Mouse (Mus musculus) cerebellum, adult 11-12 months (tissue): ENCODE measurements at regions not wholly inside any gene's neighbourhood (a gene's known extent, or its start where the extent isn't known, plus 50 kb on each side); places are given as distances from the start of the nearest gene placed in this dataset.

Source experiments
- DNase-seq: peaks from one replicate; pipeline ENCODE4 v3.0.0; 2022

- no peak for DNase-seq
Measured at GRCm38 (mm10) chr11:56716953-56717352, 294.2 kb upstream of the Gria1 start.

DNA sequence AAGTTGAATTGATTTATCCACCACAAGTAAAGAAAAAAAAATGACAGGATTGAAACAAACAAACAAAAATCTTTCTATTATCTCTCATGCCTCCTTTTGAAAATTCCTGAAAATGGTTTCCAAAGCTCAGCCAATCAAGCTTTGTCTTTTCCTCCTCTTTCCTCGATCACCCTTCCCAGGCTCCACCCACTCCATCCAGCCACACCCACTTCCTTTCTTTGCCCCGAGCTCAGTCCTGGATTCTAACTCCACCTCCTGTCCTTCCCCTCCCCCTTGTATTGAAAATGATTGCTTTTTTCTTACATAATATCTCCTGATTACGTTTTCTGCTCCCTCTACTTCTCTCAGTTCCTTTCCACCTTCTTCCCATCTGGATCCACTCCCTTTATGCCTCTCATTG lies 286.0 kb upstream of the Gria1 start:
- no peak for DNase-seq

- DNase-seq = no peak
Measured at GRCm38 (mm10) chr11:56726161-56726560, 285.0 kb upstream of the Gria1 start.

GRCm38 (mm10) chr11:56727556-56727955 lies 283.6 kb upstream of the Gria1 start:
- no peak for DNase-seq

DNA sequence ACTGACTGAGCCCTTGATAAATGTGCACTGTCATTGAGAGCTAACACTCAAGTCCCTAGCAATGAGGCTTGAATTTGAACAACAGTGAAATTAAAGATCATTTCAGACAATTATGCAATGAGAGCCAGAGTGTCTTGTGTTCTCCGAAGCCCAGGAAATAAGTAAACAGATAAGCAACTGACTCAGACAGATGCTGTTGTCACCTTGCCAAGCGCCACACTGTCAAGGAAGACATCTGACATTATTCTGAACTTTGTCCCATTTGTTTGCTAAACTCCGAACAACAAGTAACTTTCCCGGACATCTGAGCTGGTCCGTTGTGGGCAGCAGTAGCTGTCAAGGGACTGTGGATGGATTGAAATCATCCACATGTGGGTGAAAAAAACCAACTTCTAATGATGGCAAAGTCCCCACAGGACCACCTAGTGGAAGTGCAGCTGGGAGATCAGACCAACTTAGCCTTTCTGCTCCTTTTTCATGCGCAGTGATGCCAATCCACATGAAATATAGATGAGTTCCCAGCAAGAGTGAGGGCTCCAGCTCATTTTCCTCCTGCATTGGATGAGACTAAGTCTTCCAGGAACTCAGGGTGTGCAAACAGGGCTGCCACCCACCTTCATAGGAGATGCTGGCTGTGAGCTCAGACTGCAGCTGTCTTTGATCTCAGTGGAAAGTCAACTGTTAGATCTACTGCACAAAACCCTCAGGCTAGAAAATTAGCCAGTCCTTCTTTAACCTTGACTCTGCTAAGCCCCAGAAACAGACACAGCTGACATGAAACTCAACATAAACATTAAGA lies 282.8 kb upstream of the Gria1 start:
- DNase-seq = no peak

DNA sequence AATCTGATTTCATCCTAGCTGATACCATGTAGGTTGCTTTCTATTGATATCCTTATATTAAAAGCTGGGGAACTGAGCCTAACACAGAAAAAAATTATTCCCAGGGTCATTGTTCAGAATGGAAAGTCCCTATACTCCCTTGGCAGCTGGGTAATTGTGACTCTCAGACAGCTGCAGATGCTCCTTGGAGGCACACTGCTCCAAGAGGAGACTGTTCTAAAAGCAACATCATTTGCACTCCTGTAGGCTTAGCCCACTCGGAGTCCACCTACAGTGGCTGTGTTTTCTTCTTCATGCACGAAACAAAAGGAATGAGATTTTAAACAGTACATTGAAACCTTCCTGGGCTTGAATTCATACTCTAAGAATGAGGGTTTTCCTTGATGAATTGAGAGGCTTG lies 269.3 kb upstream of the Gria1 start:
- DNase-seq = no peak

DNA sequence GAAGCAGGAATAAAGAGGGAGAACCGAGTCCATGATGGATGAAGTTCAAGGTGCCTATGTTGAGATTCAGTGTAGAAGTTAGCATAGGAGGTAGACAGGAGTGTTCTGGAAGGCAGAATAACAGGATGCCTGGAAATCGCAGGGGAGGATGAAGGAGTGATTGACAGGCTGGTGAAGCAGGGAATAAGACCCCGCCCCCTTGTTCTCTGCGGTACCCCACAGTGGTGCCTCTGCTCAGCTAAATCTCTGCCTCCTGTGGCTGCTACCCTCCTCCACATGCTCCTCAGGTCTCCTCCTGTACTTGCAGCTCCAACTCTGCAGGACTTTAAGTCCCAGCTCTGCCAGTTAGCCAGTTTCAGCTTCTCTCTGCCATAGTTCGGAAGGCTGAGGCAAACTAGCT lies 261.2 kb upstream of the Gria1 start:
- no peak for DNase-seq

DNA sequence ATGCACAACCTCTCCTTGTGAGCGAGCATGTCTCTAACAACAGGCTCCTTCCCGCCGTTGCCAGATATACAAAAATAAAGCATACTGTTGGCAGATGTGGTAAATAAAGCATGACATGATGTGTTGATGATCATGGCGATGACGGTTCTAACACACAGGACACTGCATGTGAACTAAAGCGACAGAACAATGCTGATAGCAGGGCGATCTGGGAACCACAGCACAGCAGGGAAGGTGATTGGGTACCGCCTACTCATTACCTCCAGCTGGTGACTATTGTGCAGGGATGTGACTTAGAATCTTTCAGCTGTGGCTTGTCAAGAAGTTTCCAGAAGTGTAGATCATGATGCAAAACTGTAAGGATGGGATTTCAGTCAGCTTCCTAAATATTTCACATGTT lies 260.5 kb upstream of the Gria1 start:
- DNase-seq = no peak

GRCm38 (mm10) chr11:56751918-56752317 lies 259.3 kb upstream of the Gria1 start:
- DNase-seq = no peak

DNA sequence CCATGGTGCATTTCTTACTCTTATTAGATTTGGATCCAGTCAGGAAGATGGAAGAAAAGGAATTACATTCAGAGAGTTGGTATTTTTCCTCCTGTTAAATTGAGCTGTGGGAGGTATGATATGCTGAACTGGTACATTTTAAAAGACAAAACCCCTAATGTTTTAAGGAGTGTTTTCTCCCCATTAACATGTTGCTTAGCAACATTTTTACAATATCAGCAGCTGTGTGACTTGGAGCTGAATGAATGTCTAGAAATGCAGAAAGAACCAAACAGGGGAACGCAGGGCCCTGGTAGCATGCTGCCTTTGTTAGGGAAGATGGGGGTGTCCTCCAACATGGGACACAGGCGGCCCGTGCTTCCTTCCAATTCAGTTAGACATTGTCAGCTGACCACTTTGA lies 257.5 kb upstream of the Gria1 start:
- no peak for DNase-seq

DNA sequence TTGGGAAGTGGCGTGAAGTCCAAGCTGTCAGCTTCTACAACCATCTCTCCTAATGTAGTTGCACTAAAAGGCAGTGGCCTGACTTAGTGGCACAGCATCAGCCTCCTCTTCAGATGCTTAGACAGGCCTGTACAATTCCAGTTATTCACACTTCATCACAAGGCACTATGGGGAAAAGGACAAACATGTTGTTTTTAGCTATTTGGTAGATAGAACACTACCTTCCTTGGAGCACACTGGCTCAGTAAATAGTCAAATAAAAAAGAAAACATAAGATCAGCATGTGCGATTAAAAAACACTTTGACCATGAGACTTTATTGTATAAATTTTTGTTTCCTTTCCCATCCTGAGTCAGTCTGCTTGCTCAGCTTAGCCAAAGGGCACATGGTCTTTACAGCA lies 250.7 kb upstream of the Gria1 start:
- DNase-seq = no peak

- no peak for DNase-seq
Measured at GRCm38 (mm10) chr11:56762467-56763120, 248.6 kb upstream of the Gria1 start.

- DNase-seq = no peak
Measured at GRCm38 (mm10) chr11:56767424-56767823, 243.8 kb upstream of the Gria1 start.

GRCm38 (mm10) chr11:56786351-56786750 lies 224.8 kb upstream of the Gria1 start:
- no peak for DNase-seq

- DNase-seq = no peak
Measured at GRCm38 (mm10) chr11:56792691-56793090, 218.5 kb upstream of the Gria1 start.

- DNase-seq = no peak
Measured at GRCm38 (mm10) chr11:56807314-56807713, 203.9 kb upstream of the Gria1 start.

DNA sequence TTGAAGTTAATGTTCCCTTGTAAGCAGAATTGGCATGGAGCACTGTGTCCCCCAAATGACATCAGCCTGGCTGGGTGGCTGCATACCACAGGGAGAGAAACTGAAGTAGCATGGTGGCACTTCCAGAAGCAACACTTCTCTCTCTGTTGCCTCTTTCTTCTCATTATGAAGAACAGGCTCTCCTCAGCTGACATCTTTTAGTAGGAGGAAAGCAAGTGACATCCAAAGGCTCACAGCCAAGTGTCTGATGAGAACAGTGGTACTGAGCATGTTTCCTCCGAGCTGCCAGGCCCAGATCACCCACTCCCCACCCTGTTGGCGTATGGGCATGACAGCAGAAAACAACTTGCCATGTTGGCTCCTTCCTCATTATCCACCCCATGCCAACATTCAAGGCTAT lies 201.0 kb upstream of the Gria1 start:
- DNase-seq = no peak

DNA sequence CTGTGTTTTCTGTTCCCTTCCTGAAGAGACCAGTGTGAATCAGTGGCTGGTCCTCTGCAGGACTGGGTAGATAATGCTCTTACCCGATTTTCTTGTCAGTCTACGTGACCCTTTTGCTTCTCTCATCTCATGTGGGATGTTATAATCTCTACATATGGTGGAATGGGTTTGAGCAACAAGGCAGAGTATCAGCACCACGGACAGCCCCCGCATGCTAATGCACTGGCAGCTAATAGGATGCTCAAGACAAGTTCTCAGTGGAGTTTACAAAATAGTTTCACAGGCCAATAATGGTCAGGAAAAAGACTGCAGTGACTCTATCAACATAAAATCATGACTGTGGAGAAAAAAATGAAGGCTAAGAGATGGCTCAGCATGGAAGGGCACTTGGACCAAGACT lies 199.1 kb upstream of the Gria1 start:
- DNase-seq = no peak

DNA sequence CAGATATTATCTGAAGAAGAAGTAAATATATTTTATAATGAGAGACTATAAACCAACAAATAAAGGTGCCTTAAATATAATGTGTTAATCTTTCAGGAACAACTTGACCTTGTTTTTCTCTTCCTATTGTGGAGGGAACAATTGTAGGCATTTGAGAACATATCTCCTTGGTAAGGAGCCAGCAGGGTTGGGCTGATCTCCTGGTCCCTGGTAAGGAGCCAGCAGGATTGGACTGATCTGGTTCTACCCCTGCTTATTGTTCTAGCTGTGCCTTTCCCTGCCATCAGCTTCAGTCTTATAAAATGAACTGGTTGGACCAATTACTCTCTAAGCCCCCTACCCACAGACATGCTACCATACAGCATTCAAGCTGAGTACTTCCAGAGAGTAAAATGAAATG lies 187.7 kb upstream of the Gria1 start:
- no peak for DNase-seq

DNA sequence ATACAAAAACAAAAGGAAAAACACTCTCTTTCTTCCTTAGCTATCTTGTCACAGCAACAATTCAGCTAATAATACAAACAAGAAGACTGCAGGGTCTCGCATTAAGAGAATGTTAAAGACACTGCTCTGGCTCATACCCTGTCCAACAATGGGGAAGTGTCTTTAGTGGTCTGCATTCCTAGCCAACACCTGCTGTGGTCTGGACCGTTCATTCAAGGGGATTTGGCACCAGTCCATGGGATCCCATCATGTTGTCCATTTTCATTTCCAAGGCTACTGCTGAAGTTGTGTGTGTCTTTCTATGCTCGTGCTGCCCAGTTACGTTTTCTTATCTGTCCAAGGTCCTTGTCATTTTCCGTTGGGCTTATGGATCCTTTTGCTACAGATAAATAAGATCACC lies 183.7 kb upstream of the Gria1 start:
- DNase-seq = no peak

DNA sequence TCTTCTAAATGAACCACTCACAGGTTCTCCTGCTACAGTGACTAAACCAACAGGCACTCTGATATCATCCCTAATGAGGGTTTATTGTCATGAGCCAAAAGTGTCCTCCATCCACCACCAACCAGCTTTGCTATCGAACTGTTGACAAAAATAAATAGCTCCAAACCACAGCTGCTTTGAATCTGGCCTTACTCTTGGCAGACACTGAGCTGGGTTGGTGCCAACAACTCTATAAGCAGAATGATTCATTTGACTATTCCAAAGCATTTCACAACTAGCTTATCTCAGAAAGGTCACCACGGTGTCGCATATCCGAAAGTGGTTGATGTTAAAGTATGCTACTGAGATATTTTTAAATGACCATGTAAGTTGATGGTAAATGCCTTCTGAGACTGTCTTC lies 148.5 kb upstream of the Gria1 start:
- no peak for DNase-seq

GRCm38 (mm10) chr11:56871640-56872039 lies 139.5 kb upstream of the Gria1 start:
- no peak for DNase-seq

DNA sequence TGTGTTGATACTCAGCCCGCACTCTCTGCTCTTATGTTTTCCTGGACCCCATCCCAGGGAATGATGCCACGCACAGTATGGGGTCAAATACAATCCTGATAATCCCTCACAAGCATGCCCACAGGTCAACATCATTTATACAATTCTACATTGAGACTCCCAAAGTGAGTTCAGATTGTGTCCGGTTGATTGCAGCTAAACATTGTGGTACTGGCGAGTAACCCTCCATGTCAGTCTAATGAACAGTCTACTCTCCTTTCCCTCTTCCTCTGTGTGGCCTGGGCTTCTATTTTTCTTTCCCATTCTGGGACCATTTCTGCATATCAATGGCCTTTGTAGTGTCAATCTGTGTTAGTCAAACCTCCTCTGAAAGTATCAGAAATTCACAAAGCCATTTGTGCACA lies 112.6 kb upstream of the Gria1 start:
- DNase-seq = no peak

DNA sequence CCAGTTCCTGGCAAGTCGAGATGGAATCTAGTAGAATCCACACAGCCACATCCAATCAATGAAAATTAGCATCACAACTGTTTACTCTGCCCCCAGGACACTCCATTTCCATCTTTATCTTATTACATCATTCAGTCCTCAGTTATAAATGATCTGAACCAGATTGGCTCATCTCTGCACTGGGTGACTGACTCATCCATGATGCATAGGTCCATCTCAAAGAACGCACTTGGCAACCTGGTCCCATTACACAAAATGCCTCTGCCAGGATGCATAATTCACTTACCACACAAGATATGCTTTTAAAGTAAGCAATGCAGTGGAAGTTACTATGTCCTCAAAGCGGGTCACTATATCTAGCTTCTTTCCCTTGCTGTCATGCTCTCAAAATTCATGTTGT lies 110.0 kb upstream of the Gria1 start:
- no peak for DNase-seq

DNA sequence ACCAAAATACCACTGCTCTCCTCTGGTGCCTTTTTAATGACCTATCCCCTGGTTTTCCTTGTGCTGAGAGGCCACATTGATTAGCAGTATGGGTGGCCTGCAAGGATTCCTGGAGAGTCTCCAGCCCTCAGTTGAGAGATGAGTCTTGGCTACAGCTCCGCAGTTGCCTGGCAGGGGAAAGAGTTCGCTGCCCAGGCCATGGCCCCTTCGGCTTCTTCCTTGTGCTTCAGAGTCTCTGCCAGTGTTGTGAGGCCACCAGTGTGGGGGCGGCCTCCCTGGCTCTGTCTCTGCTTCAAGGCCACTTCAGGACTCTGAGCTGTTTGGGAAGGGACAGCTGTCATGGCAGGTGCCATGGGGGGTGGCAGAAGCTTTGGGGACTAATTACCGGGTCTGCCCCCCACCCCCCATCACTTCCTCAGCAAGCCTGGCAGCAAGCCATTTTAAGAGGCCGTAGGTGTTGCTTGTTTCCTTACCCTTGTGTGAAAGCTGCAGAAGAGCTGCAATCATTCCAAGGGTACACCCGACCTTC lies 85.8 kb upstream of the Gria1 start:
- DNase-seq = peak; percentile 15
